Mouse (Mus musculus) brain, embryonic 14.5 days (tissue): ENCODE data around the gene Usp46.

Source experiments
- CTCF ChIP-seq: fragments of 200-500 bp; IDR thresholded peaks from 2 replicates; pipeline ENCODE4 v1.5.1; 2012; ENCODE audit warnings: inconsistent platforms, mild to moderate bottlenecking, moderate library complexity, borderline replicate concordance; ENCODE audit not compliant: insufficient read depth, insufficient read length; ENCODE audit errors: extremely low read depth
- POLR2A ChIP-seq: fragments of 200-500 bp; IDR thresholded peaks from 2 replicates; pipeline ENCODE4 v1.6.1; 2012; ENCODE audit warnings: mild to moderate bottlenecking, inconsistent platforms, borderline replicate concordance; ENCODE audit not compliant: poor library complexity, insufficient read depth, insufficient read length, severe bottlenecking; ENCODE audit errors: extremely low read depth

- TF ChIP-seq POLR2A (no peak), CTCF (no peak)
These were observed 62.3 kb downstream of the Usp46 start for GRCm38 (mm10) chr5:74005936-74006335.
